Mouse (Mus musculus) megakaryocyte-erythroid progenitor cell, adult 5-6 weeks (primary cell): ENCODE results near the gene Vti1a. TPM values are rescaled to one million over a fixed set of nuclear protein-coding genes. Genes with fewer than 3 reads are reported as not detected.

Source experiments
- ATAC-seq: replicated peaks from 2 replicates; pipeline ENCODE4 v1.8.0; 2016; ENCODE audit warnings: mild to moderate bottlenecking, inconsistent platforms; ENCODE audit not compliant: severe bottlenecking, poor library complexity, low FRiP score, low TSS enrichment
- total RNA-seq, 2 experiments: library from RNA; stranded (forward) in 1 of 2; stranded (reverse) in 1 of 2; fragments of 200-1000, 215-1000 nt in 1 of 2; fragments of >200 nt in 1 of 2; fragmentation: Nextera tagmentation in 1 of 2; gene quantifications; 2 replicates each; pipeline ENCODE4 v1.2.3; 2014 to 2017

Gene Vti1a
- total RNA-seq, 2 experiments from 2014 or later = 54.3 to 56.4 TPM

GRCm38 (mm10) chr19:55635488-55635887 is 319.4 kb downstream of the Vti1a start:
- ATAC-seq = no peak

- no peak for ATAC-seq
Measured at GRCm38 (mm10) chr19:55640251-55640650, 324.2 kb downstream of the Vti1a start.

DNA sequence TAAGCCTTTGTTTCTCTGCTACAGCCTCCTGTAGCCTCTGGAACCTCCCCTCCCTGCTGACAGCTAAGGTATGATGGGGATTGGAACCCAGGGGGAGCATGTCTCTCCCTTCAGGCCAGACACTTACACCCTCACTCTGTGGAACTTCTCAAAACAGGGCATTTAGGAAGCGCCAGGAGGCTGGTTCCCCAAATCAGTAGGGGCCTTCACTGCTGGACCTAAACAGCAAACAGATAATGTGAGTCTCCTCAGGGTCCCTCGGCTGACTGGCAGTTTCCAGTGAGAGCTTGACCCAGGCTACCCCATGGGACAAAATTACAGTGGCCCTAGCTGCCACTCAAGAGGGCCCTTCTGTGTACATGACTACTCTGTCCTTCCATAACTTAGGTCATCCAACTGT is 325.8 kb downstream of the Vti1a start:
- ATAC-seq = no peak

- ATAC-seq = no peak
Measured at GRCm38 (mm10) chr19:55642361-55642760, 326.3 kb downstream of the Vti1a start.

DNA sequence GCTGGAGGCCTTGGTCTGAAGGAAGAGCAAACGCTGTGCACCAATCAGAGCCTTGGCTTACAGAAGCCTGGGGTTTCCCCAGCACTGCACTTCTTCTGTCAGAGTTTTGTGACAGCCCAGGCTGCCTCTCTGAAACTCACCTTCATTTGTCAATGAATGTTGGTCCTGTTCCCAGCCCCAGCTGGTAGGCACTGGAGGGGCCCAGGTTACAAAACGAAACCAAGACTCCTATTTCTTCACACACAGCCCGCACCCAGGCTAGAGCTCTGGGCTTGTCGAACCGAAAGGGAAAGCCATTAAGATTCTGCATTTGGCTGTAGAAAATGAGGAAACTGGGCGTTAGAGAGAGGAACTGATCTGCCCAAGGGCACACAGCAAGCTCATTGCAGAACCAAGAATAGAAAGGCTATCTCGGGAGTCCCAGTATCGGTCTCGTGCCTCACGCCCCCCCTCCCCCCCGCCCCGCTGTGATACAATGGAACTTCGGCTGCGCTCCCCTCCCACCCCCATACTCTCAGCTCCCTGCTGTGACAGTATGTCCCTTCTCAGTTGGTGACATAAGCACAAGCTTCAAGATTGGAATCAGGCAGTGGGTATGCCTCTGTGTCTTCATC is 327.3 kb downstream of the Vti1a start:
- ATAC-seq = peak; percentile 53

- no peak for ATAC-seq
Measured at GRCm38 (mm10) chr19:55643931-55644330, 327.8 kb downstream of the Vti1a start.

DNA sequence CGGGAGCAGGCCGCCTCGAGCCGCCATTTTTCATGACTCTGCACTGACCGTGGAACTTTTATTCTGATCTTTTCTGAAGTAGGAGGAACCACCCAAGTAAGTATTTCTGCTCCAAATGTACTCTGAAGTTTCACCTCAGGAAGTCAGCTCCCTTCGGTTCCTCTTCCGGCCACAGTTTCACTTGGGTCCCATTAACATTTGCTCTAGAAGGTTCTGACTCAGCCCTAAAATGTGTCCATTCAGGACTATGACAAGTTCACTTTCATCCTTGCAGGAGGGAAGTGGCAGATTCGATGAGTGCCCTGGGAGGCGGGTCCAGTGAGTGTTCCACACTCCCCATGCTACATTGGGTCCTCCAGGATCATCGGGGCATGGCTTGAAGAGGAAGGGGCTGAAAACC is 333.3 kb downstream of the Vti1a start:
- ATAC-seq = no peak

DNA sequence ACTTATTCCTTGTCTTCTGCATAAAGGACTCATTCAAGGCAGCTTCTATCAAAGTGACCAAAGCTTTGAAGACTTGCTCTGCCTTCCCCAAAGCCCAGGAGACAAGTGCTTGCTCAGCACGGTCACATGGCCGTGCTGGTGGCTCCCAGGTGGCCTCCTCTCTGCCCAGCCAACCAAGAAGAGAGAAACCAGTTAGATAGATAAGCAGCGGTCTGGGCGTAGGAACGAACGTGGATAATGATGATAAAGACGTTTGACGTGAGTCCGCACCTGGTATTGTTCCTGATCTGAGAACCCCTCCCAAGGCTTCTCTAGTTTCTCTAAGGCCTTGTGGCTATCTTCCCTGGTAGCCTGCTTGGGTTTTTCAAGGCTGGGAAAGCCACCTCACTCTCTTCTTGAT is 334.9 kb downstream of the Vti1a start:
- ATAC-seq = peak; percentile 74

GRCm38 (mm10) chr19:55652693-55653265 is 336.7 kb downstream of the Vti1a start:
- ATAC-seq = no peak

GRCm38 (mm10) chr19:55660165-55660564 is 344.1 kb downstream of the Vti1a start:
- ATAC-seq = no peak

- no peak for ATAC-seq
Measured at GRCm38 (mm10) chr19:55662521-55663223, 346.6 kb downstream of the Vti1a start.

- ATAC-seq = no peak
Measured at GRCm38 (mm10) chr19:55667787-55668186, 351.7 kb downstream of the Vti1a start.

DNA sequence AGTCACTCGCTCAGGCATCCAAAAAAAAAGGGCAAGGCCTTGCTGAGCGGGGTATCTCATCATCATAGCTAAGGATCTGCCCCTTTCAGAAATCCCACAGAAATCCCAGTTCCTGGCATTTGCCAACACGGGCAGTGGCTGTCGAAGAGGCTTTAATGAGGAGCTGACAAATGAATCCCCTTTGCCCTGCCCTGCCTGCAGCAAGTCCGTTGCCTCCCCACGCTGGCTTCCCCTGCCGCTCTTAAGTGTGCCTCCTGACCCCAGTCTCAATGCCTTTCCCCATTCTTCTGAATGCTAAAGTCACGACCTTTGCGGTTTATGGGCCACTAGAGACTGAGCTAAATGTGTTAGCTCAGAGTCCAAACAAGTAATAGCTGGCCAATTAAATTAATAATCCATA is 352.8 kb downstream of the Vti1a start:
- no peak for ATAC-seq

Other genes with a start within 250 kb of the Vti1a start
- 16.2 and 19.9 TPM in 2 replicates for gene Gpam, start 189.1 kb upstream of the Vti1a start, total RNA-seq (2014; fragmentation: Nextera tagmentation)
- 21.6 and 22.3 TPM in 2 replicates for gene Gpam, start 189.1 kb upstream of the Vti1a start, total RNA-seq (2017)
- gene Tectb, start 135.6 kb upstream of the Vti1a start, total RNA-seq (2014; fragmentation: Nextera tagmentation) = not detected in 2 replicates
- not detected in 2 replicates for gene Tectb, start 135.6 kb upstream of the Vti1a start, total RNA-seq (2017)
- not detected in 2 replicates for gene Gucy2g, start 75.1 kb upstream of the Vti1a start, total RNA-seq (2014; fragmentation: Nextera tagmentation)
- not detected in 2 replicates for gene Gucy2g, start 75.1 kb upstream of the Vti1a start, total RNA-seq (2017)
- 180 and 241 TPM in 2 replicates for gene Acsl5, start 64.4 kb upstream of the Vti1a start, total RNA-seq (2014; fragmentation: Nextera tagmentation)
- 295 and 345 TPM in 2 replicates for gene Acsl5, start 64.4 kb upstream of the Vti1a start, total RNA-seq (2017)
- gene Zdhhc6, start 263 bp upstream of the Vti1a start, total RNA-seq (2014; fragmentation: Nextera tagmentation) = 80.1 and 80.5 TPM in 2 replicates
- gene Zdhhc6, start 263 bp upstream of the Vti1a start, total RNA-seq (2017) = 66.1 and 68.1 TPM in 2 replicates